In the genomic region with DNA sequence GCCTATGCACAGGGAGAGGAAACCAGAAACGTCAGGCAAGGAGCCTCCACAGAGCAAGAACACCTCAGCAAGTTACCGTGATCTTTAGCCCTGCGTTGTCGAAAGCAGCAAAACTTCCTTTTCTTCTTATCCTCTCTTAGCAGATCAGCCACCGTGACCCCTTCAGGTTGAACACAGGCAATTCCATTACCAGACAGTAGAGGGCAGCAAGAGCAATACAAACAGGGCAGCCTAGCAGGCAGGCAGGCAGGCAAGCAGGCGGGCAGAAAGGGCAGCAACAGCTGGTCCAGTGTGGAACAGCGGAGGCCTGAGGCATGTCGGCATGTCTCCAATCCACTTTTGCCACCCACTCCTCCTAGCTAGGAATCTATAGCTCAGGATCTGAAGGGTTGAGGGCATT, we compare ENCODE assay signal across 8 mouse cellular contexts.
A peak's percentile ranks its signal among the peaks of the same experiment; 100 is the strongest.
DNase-seq lines count a peak whose midpoint lies in the region; ATAC-seq and TF ChIP-seq lines count a peak whose summit lies in the region.

No protein-coding gene starts in this region.

- ATAC-seq in embryonic facial prominence, embryonic 12.5 days (ENCODE audit: insufficient number of reproducible peaks, insufficient read depth, low FRiP score, low TSS enrichment) = 0 out of 2 replicates have a peak, but pooled peaks have one; percentile 61
- peak; percentile 66; the same call in 1 of the 2 replicates for ATAC-seq in kidney, embryonic 14.5 days (ENCODE audit: low FRiP score, low TSS enrichment)
- peak; percentile 81; the same call in 1 of the 2 replicates for ATAC-seq in limb, embryonic 14.5 days (ENCODE audit: low FRiP score, low read depth)

- intact Hi-C loops in heart, adult 2 months (cut with DNase I) = loop anchor here (1.0 to 10.0 kb wide), 6 partner anchors 80 to 538 kb away; no protein-coding TSS in a partner anchor

- TF ChIP-seq CTCF in heart, adult 2 months (IDR thresholded peaks at IDR 0.05) = peak; percentile 92

- DNase-seq in 416B (ENCODE audit: low read depth) = peak; percentile 82
- DNase-seq in adrenal gland, postnatal 25 days = peak; percentile 71
- DNase-seq in heart, adult 2 months = peak; percentile 72 to 80
- peak; percentile 81 for DNase-seq in limb, embryonic 14.5 days (ENCODE audit: low spot score)
- peak; percentile 85 to 90 for DNase-seq in spleen, postnatal 4 days (ENCODE audit: low spot score in 2 of 2)

- no peak overlapping the region for H3K4me3 ChIP-seq in embryonic facial prominence, embryonic 12.5 days
- H3K4me3 ChIP-seq in heart, adult 2 months = no peak overlapping the region
- H3K4me3 ChIP-seq in kidney, embryonic 14.5 days (ENCODE audit: low read length) = no peak overlapping the region
- H3K4me3 ChIP-seq in limb, embryonic 14.5 days (replicated peaks; ENCODE audit: low read length) = no peak overlapping the region
- no peak overlapping the region for H3K4me3 ChIP-seq in myocyte

- H3K9ac ChIP-seq in embryonic facial prominence, embryonic 12.5 days = no peak overlapping the region
- no peak overlapping the region for H3K9ac ChIP-seq in heart, adult 2 months (ENCODE audit: low read depth, low read length)
- no peak overlapping the region for H3K9ac ChIP-seq in kidney, embryonic 14.5 days (ENCODE audit: low read depth, low read length)
- no peak overlapping the region for H3K9ac ChIP-seq in limb, embryonic 14.5 days (ENCODE audit: low read depth, low read length, severe bottlenecking)

- no peak for TF ChIP-seq POLR2A in heart, adult 2 months (IDR thresholded peaks at IDR 0.05; ENCODE audit: insufficient read depth, low read depth, low read length)
- TF ChIP-seq POLR2A in limb, embryonic 14.5 days (IDR thresholded peaks at IDR 0.05; ENCODE audit: borderline replicate concordance, extremely low read depth, insufficient read depth, insufficient read length) = no peak
- TF ChIP-seq POLR2A in myocyte (IDR thresholded peaks at IDR 0.05; ENCODE audit: insufficient read length, low read depth) = no peak

- H3K27ac ChIP-seq in embryonic facial prominence, embryonic 12.5 days = no peak overlapping the region
- H3K27ac ChIP-seq in heart, adult 2 months = no peak overlapping the region
- H3K27ac ChIP-seq in kidney, embryonic 14.5 days (ENCODE audit: low read depth, low read length) = no peak overlapping the region
- no peak overlapping the region for H3K27ac ChIP-seq in limb, embryonic 14.5 days (replicated peaks; ENCODE audit: low read depth, low read length)

- no peaks in the 10 kb centered on the region for H3K9me3 ChIP-seq in embryonic facial prominence, embryonic 12.5 days
- no peaks in the 10 kb centered on the region for H3K9me3 ChIP-seq in kidney, embryonic 14.5 days (ENCODE audit: control insufficient read depth, low read length)
- H3K9me3 ChIP-seq in limb, embryonic 14.5 days (ENCODE audit: control insufficient read depth, low read length) = no peaks in the 10 kb centered on the region

- WGBS in embryonic facial prominence, embryonic 12.5 days = 8% methylated on average over 8 of the region's 8 CpGs
- 3% methylated on average over 8 of the region's 8 CpGs for WGBS in heart, adult 2 months
- 7% methylated on average over 8 of the region's 8 CpGs for WGBS in kidney, embryonic 14.5 days
- 4% methylated on average over 8 of the region's 8 CpGs for WGBS in limb, embryonic 14.5 days

- H3ac ChIP-seq in myocyte (ENCODE audit: control insufficient read depth, insufficient read length) = no peak overlapping the region

- H3K79me2 ChIP-seq in heart, adult 2 months (replicated peaks; ENCODE audit: control insufficient read depth, insufficient read depth, low read length) = no peaks in the 10 kb centered on the region
- no peaks in the 10 kb centered on the region for H3K79me2 ChIP-seq in myocyte (ENCODE audit: control insufficient read depth, insufficient read depth)

- TF ChIP-seq EP300 in heart, adult 2 months (IDR thresholded peaks at IDR 0.05; ENCODE audit: insufficient read depth, low read depth, low read length) = peak; percentile 87; the same call in 1 of the 2 replicates

- peaks cover 10% of the 10 kb centered on the region for H3K4me1 ChIP-seq in embryonic facial prominence, embryonic 12.5 days
- H3K4me1 ChIP-seq in heart, adult 2 months (ENCODE audit: control insufficient read depth, insufficient read depth, low read length) = peaks cover 1% of the 10 kb centered on the region; the same call in 1 of the 2 replicates
- H3K4me1 ChIP-seq in kidney, embryonic 14.5 days (ENCODE audit: control insufficient read depth, insufficient read depth, low read length) = no peaks in the 10 kb centered on the region
- H3K4me1 ChIP-seq in limb, embryonic 14.5 days (ENCODE audit: control insufficient read depth, insufficient read depth, low read length) = no peaks in the 10 kb centered on the region

- H3K27me3 ChIP-seq in embryonic facial prominence, embryonic 12.5 days = peaks cover 4% of the 10 kb centered on the region; the same call in 1 of the 2 replicates
- no peaks in the 10 kb centered on the region for H3K27me3 ChIP-seq in heart, adult 2 months (ENCODE audit: control insufficient read depth, insufficient read depth, low read length)
- H3K27me3 ChIP-seq in kidney, embryonic 14.5 days (ENCODE audit: control insufficient read depth, insufficient read depth, low read length) = no peaks in the 10 kb centered on the region
- no peaks in the 10 kb centered on the region for H3K27me3 ChIP-seq in limb, embryonic 14.5 days (ENCODE audit: control insufficient read depth, insufficient read depth, low read length)
- H3K27me3 ChIP-seq in myocyte (ENCODE audit: control insufficient read depth, insufficient read depth, insufficient read length) = peaks cover 25% of the 10 kb centered on the region

- no peaks in the 10 kb centered on the region for H3K36me3 ChIP-seq in embryonic facial prominence, embryonic 12.5 days
- no peaks in the 10 kb centered on the region for H3K36me3 ChIP-seq in heart, adult 2 months (ENCODE audit: control insufficient read depth, insufficient read depth, low read length)
- H3K36me3 ChIP-seq in kidney, embryonic 14.5 days (ENCODE audit: control insufficient read depth, insufficient read depth, low read length) = no peaks in the 10 kb centered on the region
- H3K36me3 ChIP-seq in limb, embryonic 14.5 days (ENCODE audit: control insufficient read depth, insufficient read depth, low read length) = no peaks in the 10 kb centered on the region
- no peaks in the 10 kb centered on the region for H3K36me3 ChIP-seq in myocyte (ENCODE audit: control insufficient read depth, insufficient read depth)

- H3K4me2 ChIP-seq in embryonic facial prominence, embryonic 12.5 days (replicated peaks) = no peak overlapping the region
- H3K4me2 ChIP-seq in kidney, embryonic 14.5 days (replicated peaks; ENCODE audit: low read depth, low read length) = no peak overlapping the region
- no peak overlapping the region for H3K4me2 ChIP-seq in limb, embryonic 14.5 days (replicated peaks; ENCODE audit: low read depth, low read length, severe bottlenecking)
- H3K4me2 ChIP-seq in myocyte (ENCODE audit: low read depth) = peak overlapping the region; percentile 15

TF ChIP-seq in myocyte, 11 proteins besides CTCF, POLR2A, EP300 and RAD21:
- TF ChIP-seq TCF12 (IDR thresholded peaks at IDR 0.05; ENCODE audit: insufficient read depth, poor library complexity, severe bottlenecking) (peak; percentile 58), TCF3 (IDR thresholded peaks at IDR 0.05; ENCODE audit: insufficient read length, low read depth) (peak; percentile 78), MYOG (IDR thresholded peaks at IDR 0.05; ENCODE audit: control insufficient read depth in 1 of 3, insufficient read depth in 1 of 3, insufficient read length in 2 of 3, low read depth in 2 of 3) (peak; percentile 13 to 94 (median 92)), POLR2AphosphoS2 (IDR thresholded peaks at IDR 0.05; ENCODE audit: insufficient read length, low read depth) (no peak), REST (IDR thresholded peaks at IDR 0.05; ENCODE audit: insufficient read depth, insufficient read length) (no peak), MYOD1 (IDR thresholded peaks at IDR 0.05; ENCODE audit: control insufficient read depth in 1 of 3, insufficient read length in 2 of 3, low read depth in 2 of 3) (peak; percentile 70 to 100 (median 99))
TF ChIP-seq in myocyte: peak in this region for 4.
